Mouse (Mus musculus): ENCODE results near the gene Sh3kbp1. TPM values are rescaled to one million over a fixed set of nuclear protein-coding genes. Genes with fewer than 3 reads are reported as not detected.

Sh3kbp1 gene
- polyA plus RNA-seq, 1 experiment from 2014 or later: 36.9 TPM

- Histone ChIP-seq H3K4me3 (peak overlapping the region; percentile 7; the same call in 1 of the 2 replicates), H3K27me3 (peaks cover 42% of the 10 kb centered on the region; the same call in 1 of the 2 replicates), H3K27ac (peak overlapping the region; percentile 66), H3K4me1 (peaks cover 9% of the 10 kb centered on the region), H3K9ac (no peak overlapping the region), H3K36me3 (no peaks in the 10 kb centered on the region), H3K9me3 (no peaks in the 10 kb centered on the region), H3K4me2 (peak overlapping the region; percentile 37; the same call in 1 of the 2 replicates)
- ATAC-seq (ENCODE audit: insufficient number of reproducible peaks, insufficient read depth, low FRiP score, low TSS enrichment, low read depth): no peak
- WGBS: 30% methylated on average over 8 of the region's 8 CpGs
Measured at GRCm38 (mm10) chrX:159708076-159708830, 81.2 kb downstream of the Sh3kbp1 start.

- Histone ChIP-seq H3K4me3 (no peak overlapping the region), H3K27me3 (peaks cover 45% of the 10 kb centered on the region), H3K4me1 (peaks cover 9% of the 10 kb centered on the region), H3K4me2 (peak overlapping the region; percentile 37), H3K9ac (no peak overlapping the region), H3K27ac (peak overlapping the region; percentile 66; the same call in 1 of the 2 replicates), H3K9me3 (no peaks in the 10 kb centered on the region), H3K36me3 (no peaks in the 10 kb centered on the region)
- WGBS: 78% methylated on average over 6 of the region's 6 CpGs
- no peak for ATAC-seq (ENCODE audit: insufficient number of reproducible peaks, insufficient read depth, low FRiP score, low TSS enrichment, low read depth)
Measured at GRCm38 (mm10) chrX:159709296-159709695, 82.2 kb downstream of the Sh3kbp1 start.

- H3K27ac ChIP-seq: no peak overlapping the region
- peaks cover 42% of the 10 kb centered on the region for H3K27me3 ChIP-seq
- H3K4me1 ChIP-seq: peaks cover 9% of the 10 kb centered on the region
- H3K4me2 ChIP-seq: no peak overlapping the region
- H3K9ac ChIP-seq: no peak overlapping the region
- H3K4me3 ChIP-seq: no peak overlapping the region
- no peak for ATAC-seq (ENCODE audit: insufficient number of reproducible peaks, insufficient read depth, low FRiP score, low TSS enrichment, low read depth)
- H3K9me3 ChIP-seq: no peaks in the 10 kb centered on the region
- H3K36me3 ChIP-seq: no peaks in the 10 kb centered on the region
- WGBS: 81% methylated on average over 13 of the region's 13 CpGs
Measured at GRCm38 (mm10) chrX:159711070-159712029, 84.3 kb downstream of the Sh3kbp1 start.

GRCm38 (mm10) chrX:159713191-159713590 lies 86.1 kb downstream of the Sh3kbp1 start:
- no peak overlapping the region for H3K9ac ChIP-seq
- H3K4me2 ChIP-seq: no peak overlapping the region
- ATAC-seq (ENCODE audit: insufficient number of reproducible peaks, insufficient read depth, low FRiP score, low TSS enrichment, low read depth): no peak
- H3K27ac ChIP-seq: no peak overlapping the region
- H3K4me3 ChIP-seq: no peak overlapping the region
- peaks cover 9% of the 10 kb centered on the region for H3K4me1 ChIP-seq
- WGBS: 76% methylated on average over 2 of the region's 2 CpGs
- H3K27me3 ChIP-seq: peaks cover 41% of the 10 kb centered on the region
- H3K9me3 ChIP-seq: no peaks in the 10 kb centered on the region
- no peaks in the 10 kb centered on the region for H3K36me3 ChIP-seq

GRCm38 (mm10) chrX:159721390-159721789 lies 94.3 kb downstream of the Sh3kbp1 start:
- Histone ChIP-seq H3K36me3 (no peaks in the 10 kb centered on the region), H3K27ac (no peak overlapping the region), H3K9me3 (no peaks in the 10 kb centered on the region), H3K9ac (no peak overlapping the region), H3K27me3 (peaks cover 30% of the 10 kb centered on the region), H3K4me2 (no peak overlapping the region), H3K4me3 (no peak overlapping the region), H3K4me1 (no peaks in the 10 kb centered on the region)
- 91% methylated on average over 1 of the region's 1 CpGs for WGBS
- ATAC-seq (ENCODE audit: insufficient number of reproducible peaks, insufficient read depth, low FRiP score, low TSS enrichment, low read depth): no peak

GRCm38 (mm10) chrX:159731421-159731820 lies 104.3 kb downstream of the Sh3kbp1 start:
- H3K4me1 ChIP-seq: no peaks in the 10 kb centered on the region
- H3K4me3 ChIP-seq: no peak overlapping the region
- H3K9ac ChIP-seq: no peak overlapping the region
- H3K9me3 ChIP-seq: no peaks in the 10 kb centered on the region
- H3K27ac ChIP-seq: no peak overlapping the region
- H3K27me3 ChIP-seq: peaks cover 20% of the 10 kb centered on the region; the same call in 1 of the 2 replicates
- H3K4me2 ChIP-seq: no peak overlapping the region
- WGBS: 77% methylated on average over 3 of the region's 3 CpGs
- ATAC-seq (ENCODE audit: insufficient number of reproducible peaks, insufficient read depth, low FRiP score, low TSS enrichment, low read depth): no peak
- no peaks in the 10 kb centered on the region for H3K36me3 ChIP-seq

GRCm38 (mm10) chrX:159732845-159733244 lies 105.8 kb downstream of the Sh3kbp1 start:
- H3K9me3 ChIP-seq: no peaks in the 10 kb centered on the region
- H3K4me3 ChIP-seq: no peak overlapping the region
- no peak for ATAC-seq (ENCODE audit: insufficient number of reproducible peaks, insufficient read depth, low FRiP score, low TSS enrichment, low read depth)
- H3K9ac ChIP-seq: no peak overlapping the region
- no peaks in the 10 kb centered on the region for H3K4me1 ChIP-seq
- H3K27ac ChIP-seq: no peak overlapping the region
- H3K36me3 ChIP-seq: no peaks in the 10 kb centered on the region
- H3K4me2 ChIP-seq: no peak overlapping the region
- 80% methylated on average over 3 of the region's 3 CpGs for WGBS
- peaks cover 22% of the 10 kb centered on the region; the same call in 1 of the 2 replicates for H3K27me3 ChIP-seq

GRCm38 (mm10) chrX:159733948-159734347 lies 106.9 kb downstream of the Sh3kbp1 start:
- Histone ChIP-seq H3K4me3 (no peak overlapping the region), H3K27me3 (peaks cover 27% of the 10 kb centered on the region; the same call in 1 of the 2 replicates), H3K9me3 (no peaks in the 10 kb centered on the region), H3K27ac (no peak overlapping the region), H3K36me3 (no peaks in the 10 kb centered on the region), H3K4me2 (no peak overlapping the region), H3K9ac (no peak overlapping the region), H3K4me1 (no peaks in the 10 kb centered on the region)
- no peak for ATAC-seq (ENCODE audit: insufficient number of reproducible peaks, insufficient read depth, low FRiP score, low TSS enrichment, low read depth)
- 74% methylated on average over 2 of the region's 2 CpGs for WGBS

GRCm38 (mm10) chrX:159735513-159736099 lies 108.5 kb downstream of the Sh3kbp1 start:
- Histone ChIP-seq H3K9me3 (no peaks in the 10 kb centered on the region), H3K27ac (no peak overlapping the region), H3K4me2 (no peak overlapping the region), H3K36me3 (no peaks in the 10 kb centered on the region), H3K9ac (no peak overlapping the region), H3K4me1 (no peaks in the 10 kb centered on the region), H3K4me3 (no peak overlapping the region), H3K27me3 (peaks cover 34% of the 10 kb centered on the region; the same call in 1 of the 2 replicates)
- no peak for ATAC-seq (ENCODE audit: insufficient number of reproducible peaks, insufficient read depth, low FRiP score, low TSS enrichment, low read depth)
- WGBS: 54% methylated on average over 6 of the region's 6 CpGs

- Histone ChIP-seq H3K4me2 (no peak overlapping the region), H3K9me3 (no peaks in the 10 kb centered on the region), H3K27ac (no peak overlapping the region), H3K27me3 (peaks cover 35% of the 10 kb centered on the region; the same call in 1 of the 2 replicates), H3K4me1 (no peaks in the 10 kb centered on the region), H3K4me3 (no peak overlapping the region), H3K36me3 (no peaks in the 10 kb centered on the region), H3K9ac (no peak overlapping the region)
- 82% methylated on average over 1 of the region's 1 CpGs for WGBS
- no peak for ATAC-seq (ENCODE audit: insufficient number of reproducible peaks, insufficient read depth, low FRiP score, low TSS enrichment, low read depth)
Measured at GRCm38 (mm10) chrX:159737344-159737743, 110.3 kb downstream of the Sh3kbp1 start.

GRCm38 (mm10) chrX:159744035-159744434 lies 117.0 kb downstream of the Sh3kbp1 start:
- H3K4me1 ChIP-seq: no peaks in the 10 kb centered on the region
- H3K4me2 ChIP-seq: no peak overlapping the region
- ATAC-seq (ENCODE audit: insufficient number of reproducible peaks, insufficient read depth, low FRiP score, low TSS enrichment, low read depth): no peak
- H3K36me3 ChIP-seq: no peaks in the 10 kb centered on the region
- no peak overlapping the region for H3K9ac ChIP-seq
- 71% methylated on average over 5 of the region's 5 CpGs for WGBS
- no peak overlapping the region for H3K27ac ChIP-seq
- H3K27me3 ChIP-seq: peaks cover 20% of the 10 kb centered on the region; the same call in 1 of the 2 replicates
- no peaks in the 10 kb centered on the region for H3K9me3 ChIP-seq
- no peak overlapping the region for H3K4me3 ChIP-seq

All from embryonic facial prominence, embryonic 13.5 days (tissue).